Mouse (Mus musculus) CH12.LX (cell line): ENCODE data around the gene Fam89b. TPM values are rescaled to one million over a fixed set of nuclear protein-coding genes. Genes with fewer than 3 reads are reported as not detected.

Source experiments
- DNase-seq: peaks from one replicate; pipeline ENCODE4 v3.0.0-alpha.2; 2013; ENCODE audit errors: extremely low read depth
- H3K27ac ChIP-seq: 2 replicates; pipeline ENCODE4 v1.5.1; 2012; ENCODE audit warnings: low read depth, mild to moderate bottlenecking, control low read depth, moderate library complexity; ENCODE audit not compliant: insufficient read depth
- H3K27me3 ChIP-seq: replicated peaks from 2 replicates; pipeline ENCODE3; 2012; ENCODE audit warnings: inconsistent platforms
- H3K36me3 ChIP-seq, 2 experiments: replicated peaks in 1 of 2; 2 replicates each; pipeline versions ENCODE3 to v1.6.1; 2012; ENCODE audit warnings: inconsistent platforms in 1 of 2, low read length in 1 of 2, mild to moderate bottlenecking in 1 of 2, mixed read lengths in 1 of 2, moderate library complexity in 1 of 2; ENCODE audit not compliant: control insufficient read depth in 1 of 2, insufficient read depth in 1 of 2
- H3K4me1 ChIP-seq, 2 experiments: 2 replicates each; pipeline ENCODE4 v1.6.1; 2012; ENCODE audit warnings: inconsistent platforms in 1 of 2, moderate library complexity in 1 of 2; ENCODE audit not compliant: insufficient read depth in 2 of 2, control insufficient read depth in 1 of 2
- H3K4me2 ChIP-seq: 2 replicates; pipeline ENCODE4 v1.6.1; 2012; ENCODE audit warnings: low read depth, mild to moderate bottlenecking, control low read depth; ENCODE audit not compliant: poor library complexity, insufficient read depth, severe bottlenecking
- H3K4me3 ChIP-seq, 3 experiments: fragments of 150-350 bp in 1 of 3; sonication (generic) in 1 of 3; replicated peaks in 1 of 3; 2 replicates each; pipeline versions ENCODE3 to v1.5.1; 2011 to 2012; ENCODE audit warnings: low read depth in 2 of 3, low read length in 2 of 3, mild to moderate bottlenecking in 2 of 3, moderate library complexity in 2 of 3, control low read depth in 1 of 3, improper control_type of control experiment in 1 of 3, inconsistent platforms in 1 of 3, mixed read lengths in 1 of 3; ENCODE audit not compliant: poor library complexity in 1 of 3
- H3K79me2 ChIP-seq: replicated peaks from 2 replicates; pipeline ENCODE4 v1.6.1; 2012; ENCODE audit warnings: mild to moderate bottlenecking, moderate library complexity; ENCODE audit not compliant: control insufficient read depth, poor library complexity, insufficient read depth, severe bottlenecking; ENCODE audit errors: extremely low read depth
- H3K9ac ChIP-seq: 2 replicates; pipeline ENCODE4 v1.6.1; 2012; ENCODE audit warnings: low read depth, mild to moderate bottlenecking, control low read depth, moderate library complexity; ENCODE audit not compliant: insufficient read depth
- H3K9me3 ChIP-seq: replicated peaks from 2 replicates; pipeline ENCODE3; 2012; ENCODE audit warnings: low read length, inconsistent platforms, mixed read lengths
- BHLHE40 ChIP-seq: IDR thresholded peaks from 2 replicates; pipeline ENCODE4 v1.6.1; 2011; ENCODE audit warnings: mild to moderate bottlenecking, low read depth, low read length, improper control_type of control experiment
- CHD1 ChIP-seq: IDR thresholded peaks from 2 replicates; pipeline ENCODE4 v1.6.1; 2012; ENCODE audit warnings: low read depth, low read length, improper control_type of control experiment, inconsistent platforms
- CHD2 ChIP-seq: IDR thresholded peaks from 2 replicates; pipeline ENCODE4 v1.6.1; 2011; ENCODE audit warnings: low read length, improper control_type of control experiment
- E2F4 ChIP-seq: IDR thresholded peaks from 2 replicates; pipeline ENCODE4 v1.6.1; 2011; ENCODE audit warnings: low read depth, low read length, improper control_type of control experiment; ENCODE audit not compliant: insufficient replicate concordance
- ELF1 ChIP-seq: IDR thresholded peaks from 2 replicates; pipeline ENCODE4 v1.6.1; 2014; ENCODE audit warnings: low read depth, mild to moderate bottlenecking, inconsistent platforms, low read length, improper control_type of control experiment
- EP300 ChIP-seq: IDR thresholded peaks from 2 replicates; pipeline ENCODE4 v1.6.1; 2011; ENCODE audit warnings: low read length, improper control_type of control experiment
- ETS1 ChIP-seq: conservative IDR thresholded peaks from 2 replicates; pipeline ENCODE4 v1.6.1; 2012; ENCODE audit warnings: low read depth, mild to moderate bottlenecking, inconsistent platforms, low read length, improper control_type of control experiment, moderate library complexity
- GABPA ChIP-seq: IDR thresholded peaks from 2 replicates; pipeline ENCODE4 v1.6.1; 2012; ENCODE audit warnings: low read depth, low read length, improper control_type of control experiment, inconsistent platforms; ENCODE audit not compliant: insufficient replicate concordance
- HCFC1 ChIP-seq: IDR thresholded peaks from 2 replicates; pipeline ENCODE4 v1.6.1; 2012; ENCODE audit warnings: low read depth, mild to moderate bottlenecking, inconsistent platforms, low read length, improper control_type of control experiment
- IRF4 ChIP-seq: IDR thresholded peaks from 2 replicates; pipeline ENCODE4 v1.6.1; 2014; ENCODE audit warnings: low read depth, mild to moderate bottlenecking, inconsistent platforms, low read length, improper control_type of control experiment
- JUN ChIP-seq: IDR thresholded peaks from 2 replicates; pipeline ENCODE4 v1.6.1; 2011; ENCODE audit warnings: low read depth, mild to moderate bottlenecking, low read length, improper control_type of control experiment, moderate library complexity; ENCODE audit not compliant: insufficient read depth
- JUND ChIP-seq: conservative IDR thresholded peaks from 2 replicates; pipeline ENCODE4 v1.6.1; 2011; ENCODE audit warnings: low read depth, low read length, improper control_type of control experiment
- KAT2A ChIP-seq: IDR thresholded peaks from 2 replicates; pipeline ENCODE4 v1.6.1; 2012; ENCODE audit warnings: low read length, improper control_type of control experiment, inconsistent platforms; ENCODE audit not compliant: insufficient replicate concordance
- MAFK ChIP-seq: IDR thresholded peaks from 2 replicates; pipeline ENCODE4 v1.6.1; 2011; ENCODE audit warnings: low read length, improper control_type of control experiment; ENCODE audit not compliant: insufficient replicate concordance
- MAX ChIP-seq: IDR thresholded peaks from 2 replicates; pipeline ENCODE4 v1.6.1; 2011; ENCODE audit warnings: low read length, improper control_type of control experiment
- MAZ ChIP-seq: IDR thresholded peaks from 2 replicates; pipeline ENCODE4 v1.6.1; 2012; ENCODE audit warnings: low read depth, mild to moderate bottlenecking, inconsistent platforms, low read length, improper control_type of control experiment, moderate library complexity
- MEF2A ChIP-seq: IDR thresholded peaks from 2 replicates; pipeline ENCODE4 v1.6.1; 2014; ENCODE audit warnings: low read depth, mild to moderate bottlenecking, inconsistent platforms, low read length, improper control_type of control experiment, borderline replicate concordance
- MXI1 ChIP-seq: IDR thresholded peaks from 2 replicates; pipeline ENCODE4 v1.6.1; 2011; ENCODE audit warnings: mild to moderate bottlenecking, low read depth, low read length, improper control_type of control experiment
- MYC ChIP-seq: IDR thresholded peaks from 2 replicates; pipeline ENCODE4 v1.6.1; 2011; ENCODE audit warnings: low read depth, mild to moderate bottlenecking, improper control_type of control experiment, low read length
- NELFE ChIP-seq: IDR thresholded peaks from 2 replicates; pipeline ENCODE4 v1.6.1; 2011; ENCODE audit warnings: low read depth, low read length, improper control_type of control experiment
- NRF1 ChIP-seq: IDR thresholded peaks from 2 replicates; pipeline ENCODE4 v1.6.1; 2014; ENCODE audit warnings: low read depth, mild to moderate bottlenecking, inconsistent platforms, low read length, improper control_type of control experiment, moderate library complexity
- PAX5 ChIP-seq: IDR thresholded peaks from 2 replicates; pipeline ENCODE4 v1.6.1; 2012; ENCODE audit warnings: low read length, inconsistent platforms, mixed read lengths
- POLR2A ChIP-seq: IDR thresholded peaks from 2 replicates; pipeline ENCODE4 v1.6.1; 2011; ENCODE audit warnings: low read depth, mild to moderate bottlenecking, improper control_type of control experiment, low read length
- POLR2AphosphoS2 ChIP-seq: IDR thresholded peaks from 2 replicates; pipeline ENCODE4 v1.6.1; 2011; ENCODE audit warnings: low read depth, low read length, improper control_type of control experiment
- RAD21 ChIP-seq: IDR thresholded peaks from 2 replicates; pipeline ENCODE4 v1.6.1; 2011; ENCODE audit warnings: low read depth, mild to moderate bottlenecking, low read length, improper control_type of control experiment, moderate library complexity
- RCOR1 ChIP-seq: conservative IDR thresholded peaks from 2 replicates; pipeline ENCODE4 v1.6.1; 2012; ENCODE audit warnings: low read depth, mild to moderate bottlenecking, inconsistent platforms, low read length, improper control_type of control experiment
- SIN3A ChIP-seq: IDR thresholded peaks from 2 replicates; pipeline ENCODE4 v1.6.1; 2012; ENCODE audit warnings: low read length, improper control_type of control experiment, inconsistent platforms
- SMC3 ChIP-seq: IDR thresholded peaks from 2 replicates; pipeline ENCODE4 v1.6.1; 2011; ENCODE audit warnings: low read depth, low read length, improper control_type of control experiment
- TBP ChIP-seq: conservative IDR thresholded peaks from 2 replicates; pipeline ENCODE4 v1.6.1; 2011; ENCODE audit warnings: low read depth, low read length, improper control_type of control experiment
- TCF12 ChIP-seq: IDR thresholded peaks from 2 replicates; pipeline ENCODE4 v1.6.1; 2014; ENCODE audit warnings: low read depth, mild to moderate bottlenecking, inconsistent platforms, low read length, improper control_type of control experiment
- UBTF ChIP-seq: IDR thresholded peaks from 2 replicates; pipeline ENCODE4 v1.6.1; 2012; ENCODE audit warnings: low read depth, mild to moderate bottlenecking, inconsistent platforms, low read length, improper control_type of control experiment, moderate library complexity
- USF1 ChIP-seq: IDR thresholded peaks from 2 replicates; pipeline ENCODE4 v1.6.1; 2014; ENCODE audit warnings: low read depth, mild to moderate bottlenecking, inconsistent platforms, low read length, improper control_type of control experiment
- USF2 ChIP-seq: conservative IDR thresholded peaks from 2 replicates; pipeline ENCODE4 v1.6.1; 2011; ENCODE audit warnings: low read depth, low read length, improper control_type of control experiment
- ZC3H11A ChIP-seq: IDR thresholded peaks from 2 replicates; pipeline ENCODE4 v1.6.1; 2012; ENCODE audit warnings: low read depth, mild to moderate bottlenecking, inconsistent platforms, low read length, improper control_type of control experiment
- ZKSCAN1 ChIP-seq: IDR thresholded peaks from 2 replicates; pipeline ENCODE4 v1.6.1; 2012; ENCODE audit warnings: low read depth, inconsistent platforms, low read length, improper control_type of control experiment, borderline replicate concordance
- ZMIZ1 ChIP-seq: IDR thresholded peaks from 2 replicates; pipeline ENCODE4 v1.6.1; 2012; ENCODE audit warnings: low read depth, mild to moderate bottlenecking, inconsistent platforms, low read length, improper control_type of control experiment
- ZNF384 ChIP-seq: IDR thresholded peaks from 2 replicates; pipeline ENCODE4 v1.6.1; 2012; ENCODE audit warnings: low read depth, low read length, improper control_type of control experiment, inconsistent platforms
- dilution Hi-C: fragments of 300-500 bp; cut with MboI; formaldehyde crosslinking; loops from 2 replicates; pipeline ENCODE4 v1.14.3; 2020; ENCODE audit warnings: low sequenced_read_pairs; ENCODE audit not compliant: extremely low pct_unique_long_range_greater_than_20kb, extremely low pct_ligation_motif_present
- in situ Hi-C: fragments of 300-500 bp; cut with MboI; formaldehyde crosslinking; loops from 3 replicates; pipeline ENCODE4 v1.14.3; 2019; ENCODE audit warnings: low sequenced_read_pairs, low pct_ligation_motif_present, low pct_unique_long_range_greater_than_20kb, mixed read lengths
- polyA plus RNA-seq: library from polyadenylated mRNA; unstranded; fragments of >175 nt; gene quantifications from 2 replicates; pipeline ENCODE4 v1.2.1, GENCODE M21; 2012; ENCODE audit warnings: low read depth; ENCODE audit not compliant: insufficient read length
- total RNA-seq, 2 experiments: library from RNA; depleted of rRNA; stranded (reverse); fragments of 300-350 nt in 1 of 2; fragments of >200 nt in 1 of 2; gene quantifications; 2 replicates each; pipeline ENCODE4 v1.2.3; 2012 to 2014

Fam89b gene
- total and polyA plus RNA-seq, 3 experiments: 7.5 to 13.4 (median 9.2) TPM

DNA sequence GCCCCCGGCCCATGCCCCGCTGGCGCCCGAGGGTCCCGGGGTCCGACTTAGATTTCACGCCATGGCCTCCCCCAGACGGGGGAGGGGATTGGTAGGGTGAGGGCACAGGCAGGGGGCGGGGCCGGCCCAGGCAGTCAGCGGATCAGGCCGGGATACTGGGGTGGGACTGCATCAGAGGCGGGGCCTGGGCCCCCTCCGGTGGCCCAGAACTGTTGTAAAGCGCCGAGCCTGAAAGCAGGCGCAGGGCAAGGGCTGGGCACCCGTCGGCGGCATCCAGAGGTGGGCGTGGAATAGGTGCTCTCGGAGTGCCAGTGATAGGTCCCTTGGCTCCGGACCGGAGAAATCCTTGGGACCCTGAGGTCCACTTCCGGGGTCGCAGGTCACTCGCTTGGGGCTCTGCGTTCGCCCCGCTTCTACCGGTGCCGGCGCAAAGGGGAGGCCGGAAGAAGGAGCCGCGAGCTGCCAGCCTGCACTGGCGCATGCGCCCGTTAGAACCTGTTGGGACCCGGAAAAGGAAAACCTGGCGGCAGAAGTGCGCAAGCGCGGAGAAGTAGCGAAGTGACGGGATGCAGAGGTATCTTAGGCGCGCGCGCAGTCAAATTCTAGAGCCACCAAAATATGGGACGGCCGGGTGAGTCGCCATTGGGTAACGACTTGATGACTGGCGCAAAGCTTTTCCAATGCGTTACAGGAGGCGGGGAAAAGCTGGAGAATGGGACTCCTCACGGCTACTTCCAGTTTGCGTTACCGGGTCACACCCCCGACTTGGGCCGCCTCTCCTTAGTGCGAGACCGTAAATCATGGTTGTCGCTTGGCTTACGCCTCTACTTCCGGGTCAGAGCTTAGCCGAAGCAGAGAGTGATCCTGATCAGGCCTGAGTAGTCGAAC, 41.0 kb downstream of the Fam89b start, which contains the start of the genes Map3k11 and Pcnx3:
Gene Map3k11 (plus strand): TSS at position 543 of the 888 bp plus-strand sequence.
Gene Pcnx3 (minus strand): TSS at position 709 of the 888 bp plus-strand sequence.
- Histone ChIP-seq H3K9ac (peak within 1 kb of the TSS; percentile 98), H3K79me2 (peaks cover 35% of the 10 kb centered on the region), H3K4me3 (peak within 1 kb of the TSS; percentile 81 to 95 (median 83)), H3K4me2 (peak within 1 kb of the TSS; percentile 92), H3K27ac (peak within 1 kb of the TSS; percentile 79), H3K27me3 (no peaks in the 10 kb centered on the region), H3K4me1 (peaks cover 23 to 37% of the 10 kb centered on the region in 2 experiments), H3K9me3 (no peaks in the 10 kb centered on the region), H3K36me3 (peaks cover 47 to 67% of the 10 kb centered on the region in 2 experiments)
- dilution Hi-C loops: no loop called here
- peak; percentile 99 for DNase-seq
- in situ Hi-C loops: no loop called here
- TF ChIP-seq ZKSCAN1 (no peak), NELFE (peak; percentile 37; the same call in 1 of the 2 replicates), SMC3 (no peak), PAX5 (no peak), CHD2 (peak; percentile 94), MYC (0 out of 2 replicates have a peak, but pooled peaks have one; percentile 52), UBTF (no peak), USF2 (no peak), NRF1 (peak; percentile 95), ZMIZ1 (peak; percentile 52; the same call in 1 of the 2 replicates), MXI1 (peak; percentile 52; the same call in 1 of the 2 replicates), SIN3A (peak; percentile 99), ZNF384 (no peak), POLR2AphosphoS2 (no peak), MAFK (no peak), JUND (no peak), HCFC1 (peak; percentile 91), USF1 (no peak), RAD21 (no peak), POLR2A (peak; percentile 76), JUN (peak; percentile 55; the same call in 1 of the 2 replicates), ZC3H11A (no peak), MAZ (0 out of 2 replicates have a peak, but pooled peaks have one; percentile 7), BHLHE40 (peak; percentile 54), GABPA (peak; percentile 50; the same call in 1 of the 2 replicates), TBP (no peak; the same call in 1 of the 2 replicates), IRF4 (peak; percentile 34; the same call in 1 of the 2 replicates), ELF1 (peak; percentile 95), KAT2A (peak; percentile 94), E2F4 (0 out of 2 replicates have a peak, but pooled peaks have one; percentile 68), CHD1 (no peak; the same call in 1 of the 2 replicates), ETS1 (peak; percentile 49; the same call in 1 of the 2 replicates), TCF12 (peak; percentile 49; the same call in 1 of the 2 replicates), MAX (peak; percentile 65; the same call in 1 of the 2 replicates), EP300 (no peak), MEF2A (no peak), RCOR1 (no peak)
